Mouse (Mus musculus): ENCODE measurements around the gene Tmem39a.

The Tmem39a gene

DNA sequence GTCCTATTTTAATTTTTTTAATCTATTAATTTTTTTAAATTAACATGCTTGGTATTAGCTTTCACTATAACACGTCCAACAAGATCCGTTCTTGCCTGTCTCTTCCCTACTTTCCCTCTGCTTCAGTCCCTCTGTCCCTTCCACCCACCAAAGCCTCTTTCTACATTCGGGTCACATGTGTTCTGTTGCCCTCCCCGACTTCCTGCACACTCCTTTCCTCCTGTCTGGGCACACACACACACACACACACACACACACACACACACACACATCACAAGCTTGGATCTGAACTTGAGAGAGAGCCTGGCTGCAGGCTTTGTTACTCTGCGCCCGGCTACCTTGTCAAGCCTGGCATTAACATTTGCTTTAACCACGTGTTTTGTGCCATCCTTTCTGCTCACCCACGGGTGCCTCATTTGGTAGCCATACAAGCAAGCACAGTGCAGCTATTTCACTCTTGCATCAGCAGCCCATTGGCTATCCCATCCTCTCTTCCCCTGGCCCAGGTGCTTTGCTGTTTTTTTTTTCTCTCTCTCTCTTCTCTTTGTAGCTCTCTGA lies 77.4 kb downstream of the Tmem39a start:
- DNase-seq (ENCODE audit: low read depth, low spot score), result no peak

DNA sequence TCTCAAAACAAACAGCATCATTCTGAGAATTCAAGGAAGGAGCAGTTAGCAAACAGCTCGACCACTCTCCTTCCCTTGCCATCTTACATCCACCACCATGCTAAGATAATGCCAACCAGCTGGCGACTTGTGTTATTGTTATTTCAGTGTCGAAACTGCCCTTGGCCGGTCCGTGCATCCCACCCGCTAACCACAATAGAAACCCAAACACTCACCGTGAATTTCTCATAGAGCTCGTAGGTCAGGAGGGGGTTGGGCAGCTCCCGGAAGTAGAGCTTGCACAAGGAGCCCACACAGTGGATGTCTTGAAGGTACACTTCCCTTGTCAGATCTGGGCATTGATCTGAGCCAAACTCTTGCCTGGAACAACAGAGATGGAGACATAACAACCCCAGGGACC lies 78.2 kb downstream of the Tmem39a start:
- no peak for DNase-seq (ENCODE audit: low read depth, low spot score)

DNA sequence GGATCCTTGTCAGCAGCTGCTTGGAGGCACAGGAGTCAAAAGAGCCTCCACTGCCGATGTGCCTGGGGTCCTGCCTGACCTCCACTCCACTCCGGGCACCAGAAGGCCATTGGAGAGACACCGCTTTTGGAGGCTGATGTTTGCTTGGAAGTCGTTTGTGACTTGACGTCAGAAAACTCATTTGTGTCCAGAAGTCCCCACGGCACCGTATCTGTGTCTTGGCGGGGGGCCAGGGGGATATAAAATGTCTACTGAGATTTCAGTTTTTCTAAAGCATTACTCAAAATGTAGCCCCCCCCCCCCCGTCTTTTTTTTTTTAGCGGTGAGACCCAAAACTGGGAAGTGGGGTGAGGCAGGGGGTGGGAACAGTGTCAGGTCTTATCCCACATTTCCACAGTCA lies 78.6 kb downstream of the Tmem39a start:
- DNase-seq (ENCODE audit: low read depth, low spot score), result no peak

Measured in telencephalon, adult 2 months (tissue).